Mouse (Mus musculus): ENCODE measurements around the gene Kctd4.

The Kctd4 gene

GRCm38 (mm10) chr14:75990936-75991335 lies 36.1 kb downstream of the Kctd4 start:
- DNase-seq (ENCODE audit: low read depth, low spot score) = no peak

GRCm38 (mm10) chr14:75992371-75992770 lies 37.6 kb downstream of the Kctd4 start:
- DNase-seq (ENCODE audit: low read depth, low spot score) = no peak

DNA sequence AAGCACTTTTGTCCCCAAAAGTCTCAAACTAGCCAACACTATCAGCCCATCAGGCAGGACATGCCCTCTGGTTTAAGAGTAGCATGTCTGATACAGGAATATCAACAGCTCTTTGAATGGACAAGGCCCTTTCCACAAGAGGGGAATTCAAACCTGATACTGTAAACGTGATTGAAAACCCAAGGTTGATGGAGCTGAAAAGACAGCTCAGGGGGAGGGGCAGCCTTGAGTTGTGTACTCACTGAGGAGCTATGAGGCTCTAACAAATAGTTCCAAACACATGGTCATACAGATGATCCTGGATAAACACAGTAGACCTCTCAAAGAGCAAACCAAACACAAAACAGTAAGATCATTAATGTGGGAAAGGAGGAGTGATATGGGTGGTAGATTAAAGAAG lies 43.3 kb downstream of the Kctd4 start:
- DNase-seq (ENCODE audit: low read depth, low spot score) = no peak

GRCm38 (mm10) chr14:76001781-76002180 lies 47.0 kb downstream of the Kctd4 start:
- no peak for DNase-seq (ENCODE audit: low read depth, low spot score)

DNA sequence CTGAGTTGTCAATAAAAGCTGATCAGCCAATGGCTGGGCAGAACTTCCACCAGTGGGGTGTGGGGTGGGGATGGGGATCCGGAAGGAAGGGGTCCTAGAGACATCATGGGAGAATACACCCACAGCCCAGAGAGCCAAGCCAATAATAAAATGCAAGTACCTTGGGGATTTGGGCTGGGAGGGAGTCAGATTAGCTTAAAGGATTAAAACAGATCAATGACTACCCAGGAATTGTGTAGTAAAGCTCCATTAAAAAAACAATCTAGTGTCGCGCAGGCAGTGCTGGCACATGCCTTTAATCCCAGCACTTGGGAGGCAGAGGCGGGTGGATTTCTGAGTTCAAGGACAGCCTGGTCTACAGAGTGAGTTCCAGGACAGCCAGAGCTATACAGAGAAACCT lies 50.2 kb downstream of the Kctd4 start:
- no peak for DNase-seq (ENCODE audit: low read depth, low spot score)

GRCm38 (mm10) chr14:76008174-76008573 lies 53.4 kb downstream of the Kctd4 start:
- no peak for DNase-seq (ENCODE audit: low read depth, low spot score)

DNA sequence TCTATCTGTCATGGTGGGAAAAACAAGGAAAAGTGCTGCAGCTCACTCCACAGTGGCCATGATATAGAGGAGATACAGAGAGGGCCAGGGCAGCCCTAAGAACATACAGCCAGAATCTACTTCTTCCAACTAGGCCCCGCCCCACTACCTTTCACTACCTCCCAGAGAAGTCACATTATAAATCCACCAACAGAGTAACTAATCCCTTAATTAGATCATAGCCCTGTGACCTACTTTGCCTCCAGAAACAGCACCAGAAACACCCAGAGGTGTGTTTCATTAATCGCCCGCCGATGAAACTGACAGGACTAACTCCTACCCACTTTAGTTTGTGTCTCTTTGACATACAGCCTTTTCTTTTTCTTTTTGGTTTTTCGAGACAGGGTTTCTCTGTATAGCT lies 54.4 kb downstream of the Kctd4 start:
- DNase-seq (ENCODE audit: low read depth, low spot score) = peak; percentile 5

GRCm38 (mm10) chr14:76010102-76011061 lies 55.6 kb downstream of the Kctd4 start, which contains the start of gene Gtf2f2:
Gtf2f2 (minus strand) TSS chr14:76010865.
- peak; percentile 91 for DNase-seq (ENCODE audit: low read depth, low spot score)

- DNase-seq (ENCODE audit: low read depth, low spot score) = no peak
Observed at GRCm38 (mm10) chr14:76011062-76011457, 56.3 kb downstream of the Kctd4 start.

DNA sequence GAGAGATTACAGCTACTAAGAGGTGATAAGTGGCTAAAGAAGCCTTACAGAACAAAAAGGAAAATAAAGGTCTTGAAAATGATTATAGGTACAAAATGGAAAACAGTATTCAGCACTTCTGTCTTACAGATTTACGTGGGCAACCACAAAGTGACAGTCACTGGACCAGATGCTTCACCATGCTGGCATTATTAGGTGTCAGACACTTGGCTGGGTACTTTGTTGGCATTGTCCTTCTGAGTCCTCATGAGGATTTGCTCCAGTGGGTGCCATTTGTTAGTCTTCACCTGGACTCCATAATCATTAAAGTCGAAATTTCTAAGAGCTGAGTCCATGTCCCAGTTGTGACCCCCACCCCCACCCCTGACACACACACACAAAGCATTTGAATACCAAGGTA lies 59.5 kb downstream of the Kctd4 start:
- no peak for DNase-seq (ENCODE audit: low read depth, low spot score)
